Mouse (Mus musculus): ENCODE data around the gene Haus5.

- TF ChIP-seq CTCF (IDR thresholded peaks at IDR 0.05) (peak; percentile 34; the same call in 1 of the 2 replicates), EP300 (IDR thresholded peaks at IDR 0.05) (no peak)
These were observed 13.6 kb upstream of the Haus5 start for GRCm38 (mm10) chr7:30678263-30678975.

All from lung, postnatal 0 days (tissue).